ENCODE assay signal across 8 mouse cellular contexts in genomic region chr14:20674064-20674833, GRCm38 (mm10). TPM values are rescaled to one million over a fixed set of nuclear protein-coding genes. Genes with fewer than 3 reads are reported as not detected.
DNase-seq lines count a peak whose midpoint lies in the region; ATAC-seq lines count a peak whose summit lies in the region.

Sec24c (plus strand) TSS chr14:20674308.

- peaks cover 4% of the 10 kb centered on the region; the same call in 1 of the 2 replicates for H3K36me3 ChIP-seq in hindbrain, embryonic 11.5 days (ENCODE audit: control insufficient read depth, insufficient read depth, low read length)

- WGBS in hindbrain, embryonic 11.5 days, result 2% methylated on average over 43 of the region's 43 CpGs

- no peaks in the 10 kb centered on the region for H3K27me3 ChIP-seq in hindbrain, embryonic 11.5 days (ENCODE audit: control insufficient read depth, insufficient read depth, low read length)

- DNase-seq in Muller cell, postnatal 12 days (ENCODE audit: inconsistent ontology term), result peak; percentile 99
- peak; percentile 97 for DNase-seq in cerebellum, adult 9-11 months
- peak; percentile 91 to 98 for DNase-seq in frontal cortex, adult 2 months (ENCODE audit: extremely low spot score in 1 of 2, low spot score in 1 of 2)
- peak; percentile 100 for DNase-seq in hindbrain, embryonic 11.5 days (ENCODE audit: low spot score)
- peak; percentile 99 for DNase-seq in layer of hippocampus, postnatal 10 days (ENCODE audit: low spot score in 2 of 2)
- peak; percentile 99 for DNase-seq in lung, postnatal 10 days
- DNase-seq in ovary, postnatal 36 days (ENCODE audit: low spot score), result peak; percentile 98
- DNase-seq in thymus, postnatal 25 days, result peak; percentile 97

- H3K9ac ChIP-seq in hindbrain, embryonic 11.5 days (ENCODE audit: low read depth, low read length), result peak within 1 kb of the TSS; percentile 73

- H3K9me3 ChIP-seq in hindbrain, embryonic 11.5 days (ENCODE audit: control insufficient read depth, low read length), result no peaks in the 10 kb centered on the region

- H3K4me2 ChIP-seq in hindbrain, embryonic 11.5 days (replicated peaks; ENCODE audit: low read depth, low read length), result peak within 1 kb of the TSS; percentile 82

- H3K4me1 ChIP-seq in hindbrain, embryonic 11.5 days (replicated peaks; ENCODE audit: control insufficient read depth, insufficient read depth, low read length), result no peaks in the 10 kb centered on the region; the same call in 1 of the 2 replicates

- peak; percentile 98 for ATAC-seq in hindbrain, embryonic 11.5 days (ENCODE audit: low FRiP score)

- peak within 1 kb of the TSS; percentile 63 for H3K4me3 ChIP-seq in hindbrain, embryonic 11.5 days (ENCODE audit: low read depth, low read length)

- H3K27ac ChIP-seq in hindbrain, embryonic 11.5 days (ENCODE audit: low read depth, low read length), result peak within 1 kb of the TSS; percentile 58

RNA-seq across cellular contexts. Expression of gene Sec24c, which starts in this region (rescaled TPM):
- polyA plus RNA-seq in frontal cortex, adult 2 months (2012; rRNA removed), result 81.0 and 91.9 TPM in 2 replicates
- polyA plus RNA-seq in hindbrain, embryonic 11.5 days (2014; fragmentation: Nextera tagmentation; extraction: Ambion mirVana), result 76.6 and 79.0 TPM in 2 replicates
- 100 to 1,000 TPM; 108 to 109 TPM for total RNA-seq in layer of hippocampus, postnatal 10 days (2021)

Comparison
In these comparisons a context has a peak if more than half of its experiments do, and no peak if none do; other contexts are left out.
1. Peak in every context shown above with its lines: DNase-seq, ATAC-seq, H3K4me3 ChIP-seq and H3K27ac ChIP-seq.